Mouse (Mus musculus): Measurements from ENCODE around the gene Dpp4.

- no peak for TF ChIP-seq EP300 (IDR thresholded peaks at IDR 0.05; ENCODE audit: low read depth)
- TF ChIP-seq CTCF (IDR thresholded peaks at IDR 0.05; ENCODE audit: low read depth): no peak
Observed at GRCm38 (mm10) chr2:62307477-62307876, 104.6 kb downstream of the Dpp4 start.
